Mouse (Mus musculus) CH12.LX (cell line): Measurements from ENCODE around the gene Foxp1. TPM values are rescaled to one million over a fixed set of nuclear protein-coding genes. Genes with fewer than 3 reads are reported as not detected.

Source experiments
- DNase-seq: peaks from one replicate; pipeline ENCODE4 v3.0.0-alpha.2; 2013; ENCODE audit errors: extremely low read depth
- H3K27ac ChIP-seq: 2 replicates; pipeline ENCODE4 v1.5.1; 2012; ENCODE audit warnings: low read depth, mild to moderate bottlenecking, control low read depth, moderate library complexity; ENCODE audit not compliant: insufficient read depth
- H3K27me3 ChIP-seq: replicated peaks from 2 replicates; pipeline ENCODE3; 2012; ENCODE audit warnings: inconsistent platforms
- H3K36me3 ChIP-seq, 2 experiments: replicated peaks in 1 of 2; 2 replicates each; pipeline versions ENCODE3 to v1.6.1; 2012; ENCODE audit warnings: inconsistent platforms in 1 of 2, low read length in 1 of 2, mild to moderate bottlenecking in 1 of 2, mixed read lengths in 1 of 2, moderate library complexity in 1 of 2; ENCODE audit not compliant: control insufficient read depth in 1 of 2, insufficient read depth in 1 of 2
- H3K4me1 ChIP-seq, 2 experiments: 2 replicates each; pipeline ENCODE4 v1.6.1; 2012; ENCODE audit warnings: inconsistent platforms in 1 of 2, moderate library complexity in 1 of 2; ENCODE audit not compliant: insufficient read depth in 2 of 2, control insufficient read depth in 1 of 2
- H3K4me2 ChIP-seq: 2 replicates; pipeline ENCODE4 v1.6.1; 2012; ENCODE audit warnings: low read depth, mild to moderate bottlenecking, control low read depth; ENCODE audit not compliant: poor library complexity, insufficient read depth, severe bottlenecking
- H3K4me3 ChIP-seq, 3 experiments: fragments of 150-350 bp in 1 of 3; sonication (generic) in 1 of 3; replicated peaks in 1 of 3; 2 replicates each; pipeline versions ENCODE3 to v1.5.1; 2011 to 2012; ENCODE audit warnings: low read depth in 2 of 3, low read length in 2 of 3, mild to moderate bottlenecking in 2 of 3, moderate library complexity in 2 of 3, control low read depth in 1 of 3, improper control_type of control experiment in 1 of 3, inconsistent platforms in 1 of 3, mixed read lengths in 1 of 3; ENCODE audit not compliant: poor library complexity in 1 of 3
- H3K79me2 ChIP-seq: replicated peaks from 2 replicates; pipeline ENCODE4 v1.6.1; 2012; ENCODE audit warnings: mild to moderate bottlenecking, moderate library complexity; ENCODE audit not compliant: control insufficient read depth, poor library complexity, insufficient read depth, severe bottlenecking; ENCODE audit errors: extremely low read depth
- H3K9ac ChIP-seq: 2 replicates; pipeline ENCODE4 v1.6.1; 2012; ENCODE audit warnings: low read depth, mild to moderate bottlenecking, control low read depth, moderate library complexity; ENCODE audit not compliant: insufficient read depth
- H3K9me3 ChIP-seq: replicated peaks from 2 replicates; pipeline ENCODE3; 2012; ENCODE audit warnings: low read length, inconsistent platforms, mixed read lengths
- BHLHE40 ChIP-seq: IDR thresholded peaks from 2 replicates; pipeline ENCODE4 v1.6.1; 2011; ENCODE audit warnings: mild to moderate bottlenecking, low read depth, low read length, improper control_type of control experiment
- CHD1 ChIP-seq: IDR thresholded peaks from 2 replicates; pipeline ENCODE4 v1.6.1; 2012; ENCODE audit warnings: low read depth, low read length, improper control_type of control experiment, inconsistent platforms
- CHD2 ChIP-seq: IDR thresholded peaks from 2 replicates; pipeline ENCODE4 v1.6.1; 2011; ENCODE audit warnings: low read length, improper control_type of control experiment
- CTCF ChIP-seq, 2 experiments: IDR thresholded peaks in 1 of 2; conservative IDR thresholded peaks in 1 of 2; 2 replicates each; pipeline ENCODE4 v1.5.1; 2011 to 2012; ENCODE audit warnings: low read depth in 2 of 2, low read length in 2 of 2, improper control_type of control experiment in 1 of 2, inconsistent platforms in 1 of 2, mild to moderate bottlenecking in 1 of 2, moderate library complexity in 1 of 2
- E2F4 ChIP-seq: IDR thresholded peaks from 2 replicates; pipeline ENCODE4 v1.6.1; 2011; ENCODE audit warnings: low read depth, low read length, improper control_type of control experiment; ENCODE audit not compliant: insufficient replicate concordance
- ELF1 ChIP-seq: IDR thresholded peaks from 2 replicates; pipeline ENCODE4 v1.6.1; 2014; ENCODE audit warnings: low read depth, mild to moderate bottlenecking, inconsistent platforms, low read length, improper control_type of control experiment
- EP300 ChIP-seq: IDR thresholded peaks from 2 replicates; pipeline ENCODE4 v1.6.1; 2011; ENCODE audit warnings: low read length, improper control_type of control experiment
- ETS1 ChIP-seq: conservative IDR thresholded peaks from 2 replicates; pipeline ENCODE4 v1.6.1; 2012; ENCODE audit warnings: low read depth, mild to moderate bottlenecking, inconsistent platforms, low read length, improper control_type of control experiment, moderate library complexity
- GABPA ChIP-seq: IDR thresholded peaks from 2 replicates; pipeline ENCODE4 v1.6.1; 2012; ENCODE audit warnings: low read depth, low read length, improper control_type of control experiment, inconsistent platforms; ENCODE audit not compliant: insufficient replicate concordance
- HCFC1 ChIP-seq: IDR thresholded peaks from 2 replicates; pipeline ENCODE4 v1.6.1; 2012; ENCODE audit warnings: low read depth, mild to moderate bottlenecking, inconsistent platforms, low read length, improper control_type of control experiment
- IRF4 ChIP-seq: IDR thresholded peaks from 2 replicates; pipeline ENCODE4 v1.6.1; 2014; ENCODE audit warnings: low read depth, mild to moderate bottlenecking, inconsistent platforms, low read length, improper control_type of control experiment
- JUN ChIP-seq: IDR thresholded peaks from 2 replicates; pipeline ENCODE4 v1.6.1; 2011; ENCODE audit warnings: low read depth, mild to moderate bottlenecking, low read length, improper control_type of control experiment, moderate library complexity; ENCODE audit not compliant: insufficient read depth
- JUND ChIP-seq: conservative IDR thresholded peaks from 2 replicates; pipeline ENCODE4 v1.6.1; 2011; ENCODE audit warnings: low read depth, low read length, improper control_type of control experiment
- KAT2A ChIP-seq: IDR thresholded peaks from 2 replicates; pipeline ENCODE4 v1.6.1; 2012; ENCODE audit warnings: low read length, improper control_type of control experiment, inconsistent platforms; ENCODE audit not compliant: insufficient replicate concordance
- MAFK ChIP-seq: IDR thresholded peaks from 2 replicates; pipeline ENCODE4 v1.6.1; 2011; ENCODE audit warnings: low read length, improper control_type of control experiment; ENCODE audit not compliant: insufficient replicate concordance
- MAX ChIP-seq: IDR thresholded peaks from 2 replicates; pipeline ENCODE4 v1.6.1; 2011; ENCODE audit warnings: low read length, improper control_type of control experiment
- MAZ ChIP-seq: IDR thresholded peaks from 2 replicates; pipeline ENCODE4 v1.6.1; 2012; ENCODE audit warnings: low read depth, mild to moderate bottlenecking, inconsistent platforms, low read length, improper control_type of control experiment, moderate library complexity
- MEF2A ChIP-seq: IDR thresholded peaks from 2 replicates; pipeline ENCODE4 v1.6.1; 2014; ENCODE audit warnings: low read depth, mild to moderate bottlenecking, inconsistent platforms, low read length, improper control_type of control experiment, borderline replicate concordance
- MXI1 ChIP-seq: IDR thresholded peaks from 2 replicates; pipeline ENCODE4 v1.6.1; 2011; ENCODE audit warnings: mild to moderate bottlenecking, low read depth, low read length, improper control_type of control experiment
- MYC ChIP-seq: IDR thresholded peaks from 2 replicates; pipeline ENCODE4 v1.6.1; 2011; ENCODE audit warnings: low read depth, mild to moderate bottlenecking, improper control_type of control experiment, low read length
- NELFE ChIP-seq: IDR thresholded peaks from 2 replicates; pipeline ENCODE4 v1.6.1; 2011; ENCODE audit warnings: low read depth, low read length, improper control_type of control experiment
- NRF1 ChIP-seq: IDR thresholded peaks from 2 replicates; pipeline ENCODE4 v1.6.1; 2014; ENCODE audit warnings: low read depth, mild to moderate bottlenecking, inconsistent platforms, low read length, improper control_type of control experiment, moderate library complexity
- PAX5 ChIP-seq: IDR thresholded peaks from 2 replicates; pipeline ENCODE4 v1.6.1; 2012; ENCODE audit warnings: low read length, inconsistent platforms, mixed read lengths
- POLR2A ChIP-seq: IDR thresholded peaks from 2 replicates; pipeline ENCODE4 v1.6.1; 2011; ENCODE audit warnings: low read depth, mild to moderate bottlenecking, improper control_type of control experiment, low read length
- POLR2AphosphoS2 ChIP-seq: IDR thresholded peaks from 2 replicates; pipeline ENCODE4 v1.6.1; 2011; ENCODE audit warnings: low read depth, low read length, improper control_type of control experiment
- RAD21 ChIP-seq: IDR thresholded peaks from 2 replicates; pipeline ENCODE4 v1.6.1; 2011; ENCODE audit warnings: low read depth, mild to moderate bottlenecking, low read length, improper control_type of control experiment, moderate library complexity
- RCOR1 ChIP-seq: conservative IDR thresholded peaks from 2 replicates; pipeline ENCODE4 v1.6.1; 2012; ENCODE audit warnings: low read depth, mild to moderate bottlenecking, inconsistent platforms, low read length, improper control_type of control experiment
- SIN3A ChIP-seq: IDR thresholded peaks from 2 replicates; pipeline ENCODE4 v1.6.1; 2012; ENCODE audit warnings: low read length, improper control_type of control experiment, inconsistent platforms
- SMC3 ChIP-seq: IDR thresholded peaks from 2 replicates; pipeline ENCODE4 v1.6.1; 2011; ENCODE audit warnings: low read depth, low read length, improper control_type of control experiment
- TBP ChIP-seq: conservative IDR thresholded peaks from 2 replicates; pipeline ENCODE4 v1.6.1; 2011; ENCODE audit warnings: low read depth, low read length, improper control_type of control experiment
- TCF12 ChIP-seq: IDR thresholded peaks from 2 replicates; pipeline ENCODE4 v1.6.1; 2014; ENCODE audit warnings: low read depth, mild to moderate bottlenecking, inconsistent platforms, low read length, improper control_type of control experiment
- UBTF ChIP-seq: IDR thresholded peaks from 2 replicates; pipeline ENCODE4 v1.6.1; 2012; ENCODE audit warnings: low read depth, mild to moderate bottlenecking, inconsistent platforms, low read length, improper control_type of control experiment, moderate library complexity
- USF1 ChIP-seq: IDR thresholded peaks from 2 replicates; pipeline ENCODE4 v1.6.1; 2014; ENCODE audit warnings: low read depth, mild to moderate bottlenecking, inconsistent platforms, low read length, improper control_type of control experiment
- USF2 ChIP-seq: conservative IDR thresholded peaks from 2 replicates; pipeline ENCODE4 v1.6.1; 2011; ENCODE audit warnings: low read depth, low read length, improper control_type of control experiment
- ZC3H11A ChIP-seq: IDR thresholded peaks from 2 replicates; pipeline ENCODE4 v1.6.1; 2012; ENCODE audit warnings: low read depth, mild to moderate bottlenecking, inconsistent platforms, low read length, improper control_type of control experiment
- ZKSCAN1 ChIP-seq: IDR thresholded peaks from 2 replicates; pipeline ENCODE4 v1.6.1; 2012; ENCODE audit warnings: low read depth, inconsistent platforms, low read length, improper control_type of control experiment, borderline replicate concordance
- ZMIZ1 ChIP-seq: IDR thresholded peaks from 2 replicates; pipeline ENCODE4 v1.6.1; 2012; ENCODE audit warnings: low read depth, mild to moderate bottlenecking, inconsistent platforms, low read length, improper control_type of control experiment
- ZNF384 ChIP-seq: IDR thresholded peaks from 2 replicates; pipeline ENCODE4 v1.6.1; 2012; ENCODE audit warnings: low read depth, low read length, improper control_type of control experiment, inconsistent platforms
- dilution Hi-C: fragments of 300-500 bp; cut with MboI; formaldehyde crosslinking; loops from 2 replicates; pipeline ENCODE4 v1.14.3; 2020; ENCODE audit warnings: low sequenced_read_pairs; ENCODE audit not compliant: extremely low pct_unique_long_range_greater_than_20kb, extremely low pct_ligation_motif_present
- in situ Hi-C: fragments of 300-500 bp; cut with MboI; formaldehyde crosslinking; loops from 3 replicates; pipeline ENCODE4 v1.14.3; 2019; ENCODE audit warnings: low sequenced_read_pairs, low pct_ligation_motif_present, low pct_unique_long_range_greater_than_20kb, mixed read lengths
- polyA plus RNA-seq: library from polyadenylated mRNA; unstranded; fragments of >175 nt; gene quantifications from 2 replicates; pipeline ENCODE4 v1.2.1, GENCODE M21; 2012; ENCODE audit warnings: low read depth; ENCODE audit not compliant: insufficient read length
- total RNA-seq, 2 experiments: library from RNA; depleted of rRNA; stranded (reverse); fragments of 300-350 nt in 1 of 2; fragments of >200 nt in 1 of 2; gene quantifications; 2 replicates each; pipeline ENCODE4 v1.2.3; 2012 to 2014

Foxp1 gene
- total and polyA plus RNA-seq, 3 experiments: 66.5 to 105 (median 87.4) TPM

DNA sequence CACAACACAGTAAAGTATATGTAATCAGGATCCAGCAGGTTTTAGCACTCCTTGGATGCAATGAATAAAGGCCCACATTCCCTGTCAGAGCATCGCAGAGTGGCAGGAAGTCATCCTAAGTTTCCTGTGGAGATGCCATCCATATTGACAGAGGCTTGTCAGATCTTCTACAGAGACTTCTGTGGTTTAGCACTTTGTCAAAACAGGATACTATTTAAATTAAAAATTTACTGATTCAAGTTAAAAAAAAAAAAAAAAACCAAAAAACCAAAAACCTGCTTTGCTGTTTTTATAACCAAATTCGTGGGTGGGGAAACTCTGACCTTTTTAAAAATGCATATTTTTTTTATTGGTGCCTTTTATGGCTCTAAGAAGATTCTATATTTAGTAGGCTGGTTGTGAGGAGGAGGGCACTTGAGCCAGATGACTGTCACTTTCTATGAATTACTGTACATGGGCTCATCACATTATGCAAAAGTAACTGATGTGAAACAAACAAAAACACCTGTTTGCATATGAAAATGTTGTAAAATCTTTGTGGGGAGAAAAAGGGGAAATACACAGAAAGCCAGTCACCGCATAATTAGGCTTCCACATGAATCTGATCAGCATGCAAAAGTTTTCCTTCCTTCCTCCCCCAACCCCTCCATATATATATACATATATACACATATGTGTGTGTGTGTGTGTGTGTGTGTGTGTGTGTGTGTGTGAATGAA lies 472.1 kb downstream of the Foxp1 start:
- peaks cover 26 to 44% of the 10 kb centered on the region in 2 experiments for H3K36me3 ChIP-seq
- H3K27ac ChIP-seq: peak overlapping the region; percentile 100
- no peak overlapping the region; the same call in none of the 2 replicates for H3K9ac ChIP-seq
- DNase-seq: peak; percentile 94
- peak overlapping the region in 1 of 3 experiments; percentile 1 for H3K4me3 ChIP-seq
- dilution Hi-C loops (no loop called here), in situ Hi-C loops (loop anchor here (10.0 kb wide), 2 partner anchors 134 to 404 kb away; no protein-coding TSS in a partner anchor)
- H3K9me3 ChIP-seq: no peaks in the 10 kb centered on the region
- H3K27me3 ChIP-seq: no peaks in the 10 kb centered on the region
- peaks cover 69% of the 10 kb centered on the region for H3K79me2 ChIP-seq
- H3K4me1 ChIP-seq: peaks cover 55 to 92% of the 10 kb centered on the region in 2 experiments
- TF ChIP-seq MEF2A (peak; percentile 99), SMC3 (peak; percentile 4; the same call in 1 of the 2 replicates), MAZ (peak; percentile 91; the same call in 1 of the 2 replicates), CHD1 (no peak), EP300 (peak; percentile 96), NRF1 (no peak), UBTF (no peak), HCFC1 (no peak), ETS1 (peak; percentile 99), ZMIZ1 (peak; percentile 31), JUN (peak; percentile 95), USF1 (no peak), MAFK (peak; percentile 91), TBP (peak; percentile 67; the same call in 1 of the 2 replicates), ELF1 (no peak), CTCF (conservative IDR thresholded peaks at IDR 0.05 in 1 of 2, IDR thresholded peaks at IDR 0.05 in 1 of 2; ENCODE audit: low read depth in 2 of 2, low read length in 2 of 2) (no peak), RCOR1 (peak; percentile 75; the same call in 1 of the 2 replicates), NELFE (0 out of 2 replicates have a peak, but pooled peaks have one; percentile 2), USF2 (no peak), PAX5 (no peak), MYC (peak; percentile 51; the same call in 1 of the 2 replicates), POLR2A (no peak), CHD2 (peak; percentile 79), ZC3H11A (no peak), RAD21 (no peak), SIN3A (peak; percentile 82), TCF12 (peak; percentile 94), ZKSCAN1 (no peak), POLR2AphosphoS2 (peak; percentile 68; the same call in 1 of the 2 replicates), E2F4 (0 out of 2 replicates have a peak, but pooled peaks have one; percentile 78), MXI1 (no peak; the same call in 1 of the 2 replicates), KAT2A (no peak), BHLHE40 (peak; percentile 96), ZNF384 (peak; percentile 98), IRF4 (peak; percentile 97), MAX (peak; percentile 12; the same call in 1 of the 2 replicates), JUND (peak; percentile 96), GABPA (no peak)
- 0 out of 2 replicates have a peak overlapping the region, but pooled peaks have one; percentile 34 for H3K4me2 ChIP-seq
